Mouse (Mus musculus) bone marrow macrophage, adult 2 months (primary cell): ENCODE data around the gene Rpl38.
A peak's percentile ranks its signal among the peaks of the same experiment; 100 is the strongest.

ENCODE experiments used
- CTCF ChIP-seq: IDR thresholded peaks from 2 replicates; pipeline ENCODE4 v1.5.1; 2012; ENCODE audit warnings: low read depth, mild to moderate bottlenecking, low read length, moderate library complexity
- POLR2A ChIP-seq: IDR thresholded peaks from 2 replicates; pipeline ENCODE4 v1.6.1; 2012; ENCODE audit warnings: mild to moderate bottlenecking, low read depth, low read length, borderline replicate concordance

- TF ChIP-seq POLR2A: no peak
- peak; percentile 81 for TF ChIP-seq CTCF
Observed at GRCm38 (mm10) chr11:114657737-114658136, 10.6 kb upstream of the Rpl38 start.
